Mouse (Mus musculus): ENCODE data around the gene Amtn.
"Not testable (repeated sequence)": the region's sequence is repeated elsewhere in the genome, so short reads cannot be mapped to it uniquely, and the experiment has no call there.

Gene Amtn

GRCm38 (mm10) chr5:88375808-88376207 lies at the start of gene Amtn:
Gene Amtn (plus strand): TSS chr5:88376108.
- no peak for DNase-seq

GRCm38 (mm10) chr5:88348533-88348932 lies 27.4 kb upstream of the Amtn start:
- DNase-seq, result not testable (repeated sequence)

DNA sequence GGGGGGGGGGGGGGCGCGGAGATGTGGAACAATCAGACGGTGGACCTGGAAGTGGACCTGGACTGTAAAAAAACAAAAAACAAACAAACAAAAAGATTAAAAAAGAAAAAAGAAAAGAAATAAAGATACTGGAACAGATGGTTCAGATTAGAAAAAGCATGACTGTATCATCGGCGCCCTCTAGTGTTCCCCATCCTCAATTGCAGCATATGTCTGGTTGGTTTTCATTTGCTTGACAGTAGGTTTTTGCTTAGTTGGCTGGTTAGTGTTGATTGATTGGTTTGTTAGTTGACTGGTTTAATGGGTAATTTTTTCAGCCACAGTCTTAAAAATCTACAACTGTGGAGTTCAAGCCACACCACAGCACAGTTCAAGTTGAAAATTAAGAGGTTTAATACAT lies 11.1 kb upstream of the Amtn start:
- peak; percentile 14 for DNase-seq

- DNase-seq, result no peak
Observed at GRCm38 (mm10) chr5:88366886-88367285, 9.0 kb upstream of the Amtn start.

DNA sequence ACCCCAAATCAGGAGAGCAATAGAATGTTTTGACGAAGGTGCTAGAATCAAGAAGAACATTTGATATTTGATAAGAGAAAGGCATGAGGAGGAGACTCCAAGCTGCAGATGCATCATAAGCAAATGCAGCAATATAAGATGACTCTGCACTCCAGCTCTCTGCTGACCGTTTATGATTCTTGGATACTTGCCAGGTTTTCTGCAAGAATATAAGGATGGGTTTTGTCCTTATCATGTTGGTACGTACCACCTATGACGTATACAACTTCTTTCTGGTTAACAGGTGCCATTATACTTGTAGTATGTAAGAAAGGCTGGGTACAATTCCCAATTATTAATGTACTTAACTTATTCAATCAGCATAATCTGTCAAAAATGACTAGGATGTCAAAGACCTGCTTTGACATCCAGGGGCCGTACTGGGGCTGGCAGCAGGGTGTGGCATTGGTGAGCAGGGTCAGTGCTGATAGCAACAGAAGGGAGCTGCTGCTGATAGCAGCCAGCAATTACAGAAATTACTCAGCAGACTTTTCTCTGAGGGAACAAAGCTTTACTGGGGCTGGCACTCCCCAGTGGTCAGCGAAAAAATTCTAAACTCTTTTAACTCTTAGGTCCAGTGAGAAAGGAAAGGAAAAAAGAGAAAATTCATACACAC lies 5.2 kb upstream of the Amtn start:
- no peak for DNase-seq

DNA sequence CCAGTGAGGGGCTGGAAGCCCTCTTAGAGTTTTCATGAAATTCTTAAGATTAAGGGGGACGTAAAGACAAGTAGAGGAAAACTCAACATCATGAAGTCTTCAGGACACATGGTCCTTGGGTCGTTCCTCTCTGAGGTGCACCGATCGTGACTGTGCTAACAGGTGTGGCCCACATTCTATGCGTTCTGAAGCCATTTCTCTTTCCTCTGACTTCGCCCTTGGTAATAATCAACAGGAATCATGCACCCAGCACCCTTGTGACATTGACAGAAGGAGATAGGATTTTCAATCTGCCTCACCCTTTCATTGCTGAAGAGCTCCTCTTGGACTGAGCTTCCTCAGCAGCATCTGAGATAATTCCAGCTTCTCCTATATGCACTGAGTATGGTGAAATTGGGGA lies 3.3 kb upstream of the Amtn start:
- DNase-seq, result no peak

GRCm38 (mm10) chr5:88391960-88392359 lies 16.1 kb downstream of the Amtn start:
- not testable (repeated sequence) for DNase-seq

GRCm38 (mm10) chr5:88398581-88398980 lies 22.7 kb downstream of the Amtn start:
- DNase-seq, result no peak

- peak; percentile 72 for DNase-seq
Observed at GRCm38 (mm10) chr5:88399849-88400248, 23.9 kb downstream of the Amtn start.

- DNase-seq, result no peak
Observed at GRCm38 (mm10) chr5:88401464-88401863, 25.6 kb downstream of the Amtn start.

GRCm38 (mm10) chr5:88420319-88421065 lies 44.6 kb downstream of the Amtn start:
- DNase-seq, result no peak

- DNase-seq, result not testable (repeated sequence)
Observed at GRCm38 (mm10) chr5:88424892-88425291, 49.0 kb downstream of the Amtn start.

DNA sequence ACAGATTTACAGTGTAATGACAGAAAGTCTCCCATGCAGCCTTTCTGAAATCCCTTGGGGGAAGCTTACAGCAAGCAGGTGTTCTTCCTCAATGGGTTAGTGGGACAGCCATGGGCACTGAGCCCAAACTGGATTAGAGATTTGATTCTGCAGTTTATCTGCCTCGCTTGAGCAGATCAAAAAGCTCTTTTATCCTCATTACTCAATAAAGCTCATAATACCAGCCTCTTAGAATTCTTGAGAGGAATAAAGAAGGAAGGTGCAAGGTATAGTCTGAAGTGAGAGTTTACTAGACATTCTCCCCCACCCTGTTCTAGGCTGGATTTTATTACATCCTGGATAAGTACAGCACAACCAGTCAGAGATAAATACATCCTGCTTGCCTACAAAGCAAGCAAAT lies 50.8 kb downstream of the Amtn start:
- no peak for DNase-seq

Measured in kidney, postnatal 14 days (tissue).